Mouse (Mus musculus): ENCODE measurements around the gene Rmi2. TPM values are rescaled to one million over a fixed set of nuclear protein-coding genes. Genes with fewer than 3 reads are reported as not detected.
A peak's percentile ranks its signal among the peaks of the same experiment; 100 is the strongest.

Gene Rmi2
- polyA plus RNA-seq, 1 experiment, result 0.29 TPM

DNA sequence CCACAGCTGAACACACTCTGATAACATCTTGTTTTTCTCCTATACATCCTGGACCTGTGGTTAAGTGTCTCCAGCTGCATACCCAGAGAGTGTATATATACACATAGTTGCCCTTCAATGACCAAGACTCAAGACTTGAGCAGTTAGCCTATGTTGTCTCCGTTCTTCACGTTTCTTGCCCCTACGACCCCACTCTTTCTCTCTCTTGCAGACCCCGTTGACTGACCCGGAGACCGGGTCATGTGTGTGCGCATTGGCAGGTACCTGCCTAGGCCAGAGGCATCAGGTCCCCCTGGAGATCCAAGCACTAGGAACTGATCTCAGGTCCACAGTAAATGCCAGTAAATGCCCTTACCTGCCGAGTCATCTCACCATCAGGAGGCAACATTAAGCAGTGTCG, 7.6 kb upstream of the Rmi2 start:
- TF ChIP-seq POLR2A (IDR thresholded peaks at IDR 0.05; ENCODE audit: extremely low read depth, insufficient read depth, low read length) (no peak), CTCF (IDR thresholded peaks at IDR 0.05; ENCODE audit: extremely low read depth, insufficient read depth, low read length) (no peak)
- no peak overlapping the region for H3K27ac ChIP-seq (ENCODE audit: insufficient read depth, low read length)
- no peaks in the 10 kb centered on the region for H3K4me1 ChIP-seq (ENCODE audit: control insufficient read depth, insufficient read depth, low read length)
- no peak overlapping the region for H3K4me3 ChIP-seq (ENCODE audit: insufficient read depth, low read length)

GRCm38 (mm10) chr16:10827766-10828460, 6.9 kb upstream of the Rmi2 start:
- Histone ChIP-seq H3K27ac (ENCODE audit: insufficient read depth, low read length) (no peak overlapping the region), H3K4me3 (ENCODE audit: insufficient read depth, low read length) (no peak overlapping the region), H3K4me1 (ENCODE audit: control insufficient read depth, insufficient read depth, low read length) (no peaks in the 10 kb centered on the region)
- TF ChIP-seq CTCF (IDR thresholded peaks at IDR 0.05; ENCODE audit: extremely low read depth, insufficient read depth, low read length) (no peak), POLR2A (IDR thresholded peaks at IDR 0.05; ENCODE audit: extremely low read depth, insufficient read depth, low read length) (no peak)

DNA sequence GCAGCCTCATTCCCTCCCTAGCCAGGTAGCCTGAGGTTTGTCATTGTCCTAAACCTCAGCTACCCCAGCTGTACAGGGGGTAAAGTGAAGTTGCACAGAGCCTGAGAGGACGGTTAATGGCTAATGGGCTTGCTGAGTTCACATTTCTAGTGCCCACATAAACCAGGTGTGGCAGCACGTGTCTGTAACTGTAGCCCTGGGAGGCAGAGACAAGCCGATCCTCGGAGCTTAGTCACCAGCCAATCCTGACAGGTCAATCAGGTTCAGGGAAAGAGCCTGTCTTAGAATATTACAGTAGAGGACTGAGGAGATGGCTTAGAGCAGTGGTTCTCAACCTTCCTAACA, 6.4 kb upstream of the Rmi2 start:
- TF ChIP-seq CTCF (IDR thresholded peaks at IDR 0.05; ENCODE audit: extremely low read depth, insufficient read depth, low read length), result no peak
- H3K4me1 ChIP-seq (ENCODE audit: control insufficient read depth, insufficient read depth, low read length), result no peaks in the 10 kb centered on the region
- H3K27ac ChIP-seq (ENCODE audit: insufficient read depth, low read length), result no peak overlapping the region
- H3K4me3 ChIP-seq (ENCODE audit: insufficient read depth, low read length), result no peak overlapping the region

- Histone ChIP-seq H3K4me3 (ENCODE audit: insufficient read depth, low read length) (peak overlapping the region; percentile 32), H3K4me1 (ENCODE audit: control insufficient read depth, insufficient read depth, low read length) (no peaks in the 10 kb centered on the region), H3K27ac (ENCODE audit: insufficient read depth, low read length) (no peak overlapping the region)
- TF ChIP-seq POLR2A (IDR thresholded peaks at IDR 0.05; ENCODE audit: extremely low read depth, insufficient read depth, low read length), result no peak
- no peak for TF ChIP-seq CTCF (IDR thresholded peaks at IDR 0.05; ENCODE audit: extremely low read depth, insufficient read depth, low read length)
These were observed 333 bp upstream of the Rmi2 start for GRCm38 (mm10) chr16:10834542-10834910.

DNA sequence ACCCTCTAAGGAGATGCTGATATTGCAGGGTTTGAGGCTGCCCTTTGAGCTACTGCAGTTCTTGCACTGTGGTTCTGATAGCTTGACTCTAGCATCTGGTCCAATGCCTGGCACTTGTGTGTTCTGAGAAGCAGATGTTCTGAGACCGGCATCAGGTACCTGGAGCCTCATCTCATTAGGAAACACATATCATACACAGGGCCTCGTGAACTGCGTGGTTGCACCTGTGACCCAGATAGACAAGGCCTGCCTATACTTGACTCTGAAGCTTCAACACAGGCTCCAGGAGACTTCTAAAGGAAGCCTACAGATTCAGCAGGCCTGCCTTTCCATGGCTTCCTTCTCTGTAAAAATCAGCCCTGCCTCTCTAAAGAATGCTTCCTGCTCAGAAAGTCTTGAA, 1.5 kb downstream of the Rmi2 start:
- H3K4me1 ChIP-seq (ENCODE audit: control insufficient read depth, insufficient read depth, low read length), result no peaks in the 10 kb centered on the region
- no peak overlapping the region for H3K4me3 ChIP-seq (ENCODE audit: insufficient read depth, low read length)
- no peak for TF ChIP-seq CTCF (IDR thresholded peaks at IDR 0.05; ENCODE audit: extremely low read depth, insufficient read depth, low read length)
- no peak for TF ChIP-seq POLR2A (IDR thresholded peaks at IDR 0.05; ENCODE audit: extremely low read depth, insufficient read depth, low read length)
- H3K27ac ChIP-seq (ENCODE audit: insufficient read depth, low read length), result no peak overlapping the region

DNA sequence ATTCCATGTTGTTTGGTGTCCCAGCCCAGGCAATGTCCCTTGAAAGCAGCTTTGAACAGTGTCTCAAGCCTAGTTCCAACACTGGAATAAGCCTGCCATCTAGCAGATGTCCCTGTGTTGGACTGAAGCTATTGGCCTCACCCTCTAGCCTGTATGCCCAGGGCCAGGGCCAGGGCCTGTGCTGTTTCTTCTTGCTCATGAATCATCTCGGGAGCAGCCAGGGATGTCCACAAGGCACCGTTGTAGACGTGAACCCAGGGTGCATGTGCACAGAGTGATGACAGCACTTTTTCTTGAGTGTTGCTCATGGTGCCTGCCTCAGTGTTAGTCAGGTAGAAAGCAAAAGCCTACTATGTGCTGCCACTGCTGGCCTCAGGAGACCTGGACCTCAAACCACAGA, 2.4 kb downstream of the Rmi2 start:
- Histone ChIP-seq H3K4me1 (ENCODE audit: control insufficient read depth, insufficient read depth, low read length) (no peaks in the 10 kb centered on the region), H3K27ac (ENCODE audit: insufficient read depth, low read length) (no peak overlapping the region), H3K4me3 (ENCODE audit: insufficient read depth, low read length) (no peak overlapping the region)
- TF ChIP-seq CTCF (IDR thresholded peaks at IDR 0.05; ENCODE audit: extremely low read depth, insufficient read depth, low read length) (no peak), POLR2A (IDR thresholded peaks at IDR 0.05; ENCODE audit: extremely low read depth, insufficient read depth, low read length) (no peak)

DNA sequence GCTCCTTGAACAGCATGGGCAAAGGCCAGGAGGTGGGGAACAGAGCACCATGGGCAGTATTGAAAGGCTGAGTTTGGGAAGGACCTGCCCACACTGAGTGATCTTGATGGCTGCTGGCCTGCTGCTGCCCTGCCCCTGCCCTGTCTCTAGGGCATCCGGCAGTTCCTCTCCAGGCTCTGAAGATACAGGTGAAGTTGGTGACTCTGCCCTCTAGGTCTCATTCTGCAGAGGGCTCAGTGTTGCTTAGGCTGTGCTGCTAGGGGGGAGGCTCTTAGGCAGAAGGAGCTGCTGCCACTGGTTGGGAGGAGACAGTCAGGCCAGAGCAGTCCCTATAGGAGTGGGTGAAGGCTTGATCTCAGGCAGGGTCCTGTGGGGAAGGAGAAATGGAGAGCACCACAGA, 3.0 kb downstream of the Rmi2 start:
- Histone ChIP-seq H3K27ac (ENCODE audit: insufficient read depth, low read length) (no peak overlapping the region), H3K4me1 (ENCODE audit: control insufficient read depth, insufficient read depth, low read length) (no peaks in the 10 kb centered on the region), H3K4me3 (ENCODE audit: insufficient read depth, low read length) (no peak overlapping the region)
- no peak for TF ChIP-seq POLR2A (IDR thresholded peaks at IDR 0.05; ENCODE audit: extremely low read depth, insufficient read depth, low read length)
- TF ChIP-seq CTCF (IDR thresholded peaks at IDR 0.05; ENCODE audit: extremely low read depth, insufficient read depth, low read length), result no peak

- TF ChIP-seq CTCF (IDR thresholded peaks at IDR 0.05; ENCODE audit: extremely low read depth, insufficient read depth, low read length), result no peak
- no peak for TF ChIP-seq POLR2A (IDR thresholded peaks at IDR 0.05; ENCODE audit: extremely low read depth, insufficient read depth, low read length)
- no peak overlapping the region for H3K4me3 ChIP-seq (ENCODE audit: insufficient read depth, low read length)
- no peaks in the 10 kb centered on the region for H3K4me1 ChIP-seq (ENCODE audit: control insufficient read depth, insufficient read depth, low read length)
- H3K27ac ChIP-seq (ENCODE audit: insufficient read depth, low read length), result no peak overlapping the region
These were observed 3.8 kb downstream of the Rmi2 start for GRCm38 (mm10) chr16:10838487-10839245.

GRCm38 (mm10) chr16:10840018-10840417, 5.2 kb downstream of the Rmi2 start:
- Histone ChIP-seq H3K4me3 (ENCODE audit: insufficient read depth, low read length) (no peak overlapping the region), H3K4me1 (ENCODE audit: control insufficient read depth, insufficient read depth, low read length) (no peaks in the 10 kb centered on the region), H3K27ac (ENCODE audit: insufficient read depth, low read length) (no peak overlapping the region)
- TF ChIP-seq POLR2A (IDR thresholded peaks at IDR 0.05; ENCODE audit: extremely low read depth, insufficient read depth, low read length), result no peak
- TF ChIP-seq CTCF (IDR thresholded peaks at IDR 0.05; ENCODE audit: extremely low read depth, insufficient read depth, low read length), result no peak

- no peaks in the 10 kb centered on the region for H3K4me1 ChIP-seq (ENCODE audit: control insufficient read depth, insufficient read depth, low read length)
- no peak for TF ChIP-seq CTCF (IDR thresholded peaks at IDR 0.05; ENCODE audit: extremely low read depth, insufficient read depth, low read length)
- TF ChIP-seq POLR2A (IDR thresholded peaks at IDR 0.05; ENCODE audit: extremely low read depth, insufficient read depth, low read length), result no peak
- H3K27ac ChIP-seq (ENCODE audit: insufficient read depth, low read length), result no peak overlapping the region
- no peak overlapping the region for H3K4me3 ChIP-seq (ENCODE audit: insufficient read depth, low read length)
These were observed 7.5 kb downstream of the Rmi2 start for GRCm38 (mm10) chr16:10842282-10842855.
